Mouse (Mus musculus) neural tube, embryonic 13.5 days (tissue): ENCODE measurements around the gene Ptprn2. TPM values are rescaled to one million over a fixed set of nuclear protein-coding genes. Genes with fewer than 3 reads are reported as not detected.

Source experiments
- ATAC-seq: fragments of 200-750 bp; cut with Nextera tagmentation; 2 replicates; pipeline ENCODE4 v1.8.0; 2017; ENCODE audit warnings: low read depth, mild to moderate bottlenecking, moderate TSS enrichment, moderate library complexity
- H3K27ac ChIP-seq: fragments of 300-500 bp; sonication (generic); replicated peaks from 2 replicates; pipeline ENCODE4 v1.5.1; 2015; ENCODE audit warnings: moderate library complexity, mild to moderate bottlenecking, inconsistent platforms
- H3K27me3 ChIP-seq: fragments of 300-500 bp; sonication (generic); 2 replicates; pipeline ENCODE4 v1.6.1; 2015; ENCODE audit warnings: mild to moderate bottlenecking, inconsistent platforms
- H3K36me3 ChIP-seq: fragments of 300-500 bp; sonication (generic); 2 replicates; pipeline ENCODE4 v1.6.1; 2015; ENCODE audit warnings: mild to moderate bottlenecking, inconsistent platforms
- H3K4me1 ChIP-seq: fragments of 300-500 bp; sonication (generic); replicated peaks from 2 replicates; pipeline ENCODE4 v1.6.1; 2015; ENCODE audit warnings: inconsistent platforms
- H3K4me2 ChIP-seq: fragments of 300-500 bp; sonication (generic); 2 replicates; pipeline ENCODE4 v1.6.1; 2015; ENCODE audit warnings: inconsistent platforms, mild to moderate bottlenecking, moderate library complexity
- H3K4me3 ChIP-seq: fragments of 300-500 bp; sonication (generic); 2 replicates; pipeline ENCODE4 v1.5.1; 2015; ENCODE audit warnings: mild to moderate bottlenecking, inconsistent platforms
- H3K9ac ChIP-seq: fragments of 300-500 bp; sonication (generic); 2 replicates; pipeline ENCODE4 v1.6.1; 2015; ENCODE audit warnings: moderate library complexity, mild to moderate bottlenecking, inconsistent platforms
- H3K9me3 ChIP-seq: fragments of 300-500 bp; sonication (generic); 2 replicates; pipeline ENCODE4 v1.6.1; 2016; ENCODE audit warnings: inconsistent platforms
- whole genome bisulfite sequencing: fragments of 180-500 bp; shearing (Covaris S2); methylation state at CpG from one replicate; pipeline ENCODE4 v1.1.7; 2015; 5-methylcytosine and 5-hydroxymethylcytosine counted together
- polyA plus RNA-seq: library from polyadenylated mRNA; unstranded; fragments of >200 nt; fragmentation: Nextera tagmentation; extraction: Ambion mirVana; gene quantifications from 2 replicates; pipeline ENCODE4 v1.2.1, GENCODE M21; 2015

Ptprn2 gene
- polyA plus RNA-seq, 1 experiment from 2014 or later: 10.6 TPM

DNA sequence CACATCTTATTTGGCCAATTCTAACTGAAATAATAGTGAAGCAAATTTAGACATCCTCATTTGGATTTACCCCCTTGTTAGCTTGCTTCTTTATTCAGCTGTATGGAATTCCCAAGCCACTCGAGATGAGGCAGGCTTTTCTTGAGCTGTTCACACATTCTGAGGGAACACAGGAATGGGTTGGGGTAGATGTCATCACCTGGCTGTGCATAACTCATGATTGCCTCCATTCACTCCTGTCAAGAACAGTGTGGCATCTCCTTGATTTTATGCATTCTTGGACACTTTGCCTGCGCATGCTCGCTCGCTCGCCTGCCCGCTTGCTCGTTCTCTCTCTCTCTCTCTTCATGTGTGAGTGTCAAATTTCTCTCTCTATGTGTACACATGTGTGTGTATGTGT is 573.5 kb downstream of the Ptprn2 start:
- no peak overlapping the region for H3K4me3 ChIP-seq
- H3K27me3 ChIP-seq: peaks cover 5% of the 10 kb centered on the region; the same call in 1 of the 2 replicates
- H3K9me3 ChIP-seq: no peaks in the 10 kb centered on the region
- no peak overlapping the region for H3K9ac ChIP-seq
- no peak overlapping the region for H3K27ac ChIP-seq
- no peak for ATAC-seq
- 88% methylated on average over 7 of the region's 7 CpGs for WGBS
- H3K4me2 ChIP-seq: no peak overlapping the region
- no peaks in the 10 kb centered on the region for H3K36me3 ChIP-seq
- peaks cover 22% of the 10 kb centered on the region for H3K4me1 ChIP-seq

GRCm38 (mm10) chr12:117077664-117078063 is 592.1 kb downstream of the Ptprn2 start:
- Histone ChIP-seq H3K36me3 (no peaks in the 10 kb centered on the region), H3K9ac (no peak overlapping the region), H3K4me2 (no peak overlapping the region), H3K4me1 (no peaks in the 10 kb centered on the region), H3K9me3 (no peaks in the 10 kb centered on the region), H3K27ac (no peak overlapping the region), H3K4me3 (no peak overlapping the region), H3K27me3 (no peaks in the 10 kb centered on the region)
- WGBS: 81% methylated on average over 7 of the region's 7 CpGs
- ATAC-seq: no peak

DNA sequence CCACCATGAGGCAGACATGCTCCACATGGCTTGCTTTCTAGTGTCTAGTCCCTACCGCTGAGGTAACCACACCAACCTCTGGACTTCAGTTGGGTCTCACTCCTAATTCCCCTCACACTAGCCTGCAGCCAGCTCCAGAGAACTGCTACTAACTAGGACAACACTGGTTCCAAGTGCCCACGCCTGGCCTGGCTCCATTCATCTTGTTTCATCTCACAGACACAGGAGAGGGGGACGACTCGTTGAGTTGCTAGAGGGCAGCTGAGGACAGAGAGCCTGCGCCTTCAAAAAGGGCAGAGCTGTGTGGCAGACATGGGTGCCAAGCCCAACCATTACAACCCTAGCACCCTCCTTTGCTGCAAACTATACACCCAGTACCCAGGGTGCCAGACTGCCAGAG is 593.4 kb downstream of the Ptprn2 start:
- Histone ChIP-seq H3K4me1 (peaks cover 4% of the 10 kb centered on the region), H3K4me3 (no peak overlapping the region), H3K9me3 (no peaks in the 10 kb centered on the region), H3K27me3 (no peaks in the 10 kb centered on the region), H3K9ac (no peak overlapping the region), H3K4me2 (no peak overlapping the region), H3K36me3 (no peaks in the 10 kb centered on the region), H3K27ac (no peak overlapping the region)
- no peak for ATAC-seq
- 92% methylated on average over 5 of the region's 5 CpGs for WGBS

DNA sequence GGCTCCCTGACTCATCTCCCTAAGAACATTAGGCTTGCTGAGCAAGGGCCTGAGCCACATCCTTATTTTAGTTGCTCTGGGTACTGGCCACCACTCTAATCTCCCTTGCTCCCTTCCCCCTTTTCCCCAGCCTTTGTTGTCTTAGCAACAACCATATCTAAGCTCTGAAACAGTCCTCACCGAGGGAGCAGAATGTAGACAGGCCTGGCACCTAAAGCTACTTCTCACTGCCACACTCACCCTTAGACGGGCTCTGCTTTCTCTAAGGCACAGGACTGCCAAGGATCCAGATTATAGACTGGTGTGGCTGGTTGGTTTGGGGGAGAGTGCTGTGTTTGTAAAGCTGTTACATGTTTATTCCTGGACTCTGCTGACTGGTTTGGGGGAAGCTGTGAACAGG is 594.2 kb downstream of the Ptprn2 start:
- peaks cover 11% of the 10 kb centered on the region for H3K4me1 ChIP-seq
- H3K9ac ChIP-seq: no peak overlapping the region
- WGBS: 70% methylated on average over 2 of the region's 2 CpGs
- H3K27me3 ChIP-seq: no peaks in the 10 kb centered on the region
- H3K4me2 ChIP-seq: no peak overlapping the region
- no peak overlapping the region for H3K27ac ChIP-seq
- no peak for ATAC-seq
- H3K4me3 ChIP-seq: no peak overlapping the region
- H3K9me3 ChIP-seq: no peaks in the 10 kb centered on the region
- H3K36me3 ChIP-seq: no peaks in the 10 kb centered on the region

DNA sequence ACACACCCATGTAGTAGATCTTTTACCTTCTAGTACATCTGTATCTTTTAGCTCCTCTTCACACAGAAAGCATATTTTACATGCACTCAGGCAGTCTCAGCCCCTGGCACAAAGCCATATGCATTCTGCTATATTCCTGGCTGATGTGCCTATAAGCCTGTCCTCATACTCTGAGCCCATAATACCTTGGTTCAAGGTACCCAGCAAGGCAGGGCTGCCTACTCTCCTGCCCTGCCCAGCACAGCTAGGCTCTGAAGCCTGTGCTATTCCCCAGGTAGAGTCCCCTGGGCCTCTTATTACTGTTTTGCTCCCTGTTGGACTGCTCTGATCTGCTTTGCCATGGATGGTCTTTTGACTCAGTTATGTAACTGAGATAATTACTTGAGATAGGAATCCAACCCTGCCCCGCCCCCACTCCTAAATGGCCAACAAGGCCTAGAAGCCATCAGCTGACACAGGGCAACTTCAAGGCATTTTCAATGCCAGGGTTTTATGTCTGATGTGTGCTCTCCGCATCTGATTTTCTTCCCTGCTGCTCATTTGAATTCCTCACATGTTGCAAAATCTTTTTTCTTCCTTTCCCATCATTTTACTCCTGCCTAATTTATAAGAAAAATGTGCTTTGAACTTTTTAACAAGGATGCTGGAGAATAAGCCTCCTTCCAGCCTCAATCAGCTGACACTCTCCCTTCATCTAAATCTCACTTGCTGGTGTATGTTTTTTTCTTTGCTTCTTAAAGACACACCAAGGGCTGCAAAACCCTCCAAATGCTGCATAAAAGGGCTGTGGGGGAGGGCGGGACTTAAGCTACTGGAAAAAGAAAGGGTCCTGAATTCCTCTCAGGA is 598.6 kb downstream of the Ptprn2 start:
- no peaks in the 10 kb centered on the region for H3K9me3 ChIP-seq
- H3K9ac ChIP-seq: no peak overlapping the region
- no peaks in the 10 kb centered on the region for H3K27me3 ChIP-seq
- 71% methylated on average over 3 of the region's 3 CpGs for WGBS
- H3K4me2 ChIP-seq: no peak overlapping the region
- no peaks in the 10 kb centered on the region for H3K36me3 ChIP-seq
- H3K27ac ChIP-seq: 0 out of 2 replicates have a peak overlapping the region, but pooled peaks have one; percentile 1
- no peak overlapping the region for H3K4me3 ChIP-seq
- ATAC-seq: peak; percentile 65; the same call in 1 of the 2 replicates
- peaks cover 14% of the 10 kb centered on the region for H3K4me1 ChIP-seq

GRCm38 (mm10) chr12:117084702-117085409 is 599.3 kb downstream of the Ptprn2 start:
- H3K36me3 ChIP-seq: no peaks in the 10 kb centered on the region
- peaks cover 14% of the 10 kb centered on the region for H3K4me1 ChIP-seq
- H3K27me3 ChIP-seq: no peaks in the 10 kb centered on the region
- H3K4me3 ChIP-seq: no peak overlapping the region
- H3K4me2 ChIP-seq: no peak overlapping the region
- no peak overlapping the region for H3K9ac ChIP-seq
- ATAC-seq: no peak
- H3K27ac ChIP-seq: 0 out of 2 replicates have a peak overlapping the region, but pooled peaks have one; percentile 1
- 55% methylated on average over 5 of the region's 5 CpGs for WGBS
- no peaks in the 10 kb centered on the region for H3K9me3 ChIP-seq

DNA sequence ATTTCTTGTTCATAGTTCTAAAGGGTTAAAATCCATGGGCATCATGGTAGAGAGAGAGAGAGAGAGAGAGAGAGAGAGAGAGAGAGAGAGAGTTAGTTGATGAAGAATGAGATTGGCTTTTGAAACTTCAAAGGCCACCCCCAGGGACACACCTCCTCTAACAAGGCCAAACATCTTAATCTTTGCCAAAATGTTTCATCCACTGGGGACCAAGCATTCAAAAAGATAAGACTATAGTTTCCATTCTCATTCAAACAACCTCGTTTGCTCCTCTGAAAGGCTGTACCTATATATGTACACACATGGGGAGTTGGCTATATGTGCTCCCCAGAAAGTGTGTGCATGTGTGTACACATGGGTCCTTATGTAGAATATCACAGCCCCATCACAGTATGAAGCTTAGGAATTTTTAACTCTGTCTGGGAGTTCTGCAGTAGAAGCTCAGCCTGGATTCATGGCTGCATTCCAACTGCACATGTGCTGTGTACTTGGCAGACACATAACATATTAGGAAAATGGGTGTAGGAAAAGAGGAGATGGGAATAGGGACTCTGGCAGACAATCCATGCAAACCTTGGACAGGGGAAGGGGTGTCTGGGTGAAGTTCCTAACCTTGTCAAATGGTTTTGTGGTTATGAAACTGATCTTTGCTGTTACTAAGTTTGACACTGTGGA is 600.3 kb downstream of the Ptprn2 start:
- no peak for ATAC-seq
- H3K9me3 ChIP-seq: no peaks in the 10 kb centered on the region
- no peak overlapping the region for H3K9ac ChIP-seq
- H3K4me3 ChIP-seq: no peak overlapping the region
- H3K4me1 ChIP-seq: peaks cover 14% of the 10 kb centered on the region
- no peaks in the 10 kb centered on the region for H3K27me3 ChIP-seq
- no peak overlapping the region for H3K4me2 ChIP-seq
- 77% methylated on average over 1 of the region's 1 CpGs for WGBS
- H3K36me3 ChIP-seq: no peaks in the 10 kb centered on the region
- no peak overlapping the region for H3K27ac ChIP-seq

- no peak overlapping the region for H3K4me2 ChIP-seq
These were observed 607.0 kb downstream of the Ptprn2 start for GRCm38 (mm10) chr12:117092345-117093107.

GRCm38 (mm10) chr12:117095941-117096340 is 610.4 kb downstream of the Ptprn2 start:
- Histone ChIP-seq H3K4me2 (no peak overlapping the region), H3K9ac (no peak overlapping the region), H3K36me3 (no peaks in the 10 kb centered on the region), H3K4me3 (no peak overlapping the region), H3K9me3 (no peaks in the 10 kb centered on the region), H3K27me3 (peaks cover 69% of the 10 kb centered on the region), H3K4me1 (0 out of 2 replicates have a peak, but pooled peaks cover 3% of the 10 kb centered on the region), H3K27ac (no peak overlapping the region)
- no peak for ATAC-seq
- WGBS: 64% methylated on average over 6 of the region's 6 CpGs

More at GRCm38 (mm10) chr12:117092345-117093107, 607.0 kb downstream of the Ptprn2 start:
- WGBS: 91% methylated on average over 4 of the region's 4 CpGs
- Histone ChIP-seq H3K9ac (no peak overlapping the region), H3K4me3 (no peak overlapping the region), H3K4me1 (no peaks in the 10 kb centered on the region), H3K27ac (no peak overlapping the region), H3K9me3 (no peaks in the 10 kb centered on the region), H3K27me3 (peaks cover 38% of the 10 kb centered on the region), H3K36me3 (no peaks in the 10 kb centered on the region)
- no peak for ATAC-seq

GRCm38 (mm10) chr12:117098295-117098694 is 612.8 kb downstream of the Ptprn2 start:
- H3K27ac ChIP-seq: no peak overlapping the region
- H3K36me3 ChIP-seq: no peaks in the 10 kb centered on the region
- H3K9me3 ChIP-seq: no peaks in the 10 kb centered on the region
- no peak overlapping the region for H3K4me2 ChIP-seq
- no peak overlapping the region for H3K4me3 ChIP-seq
- ATAC-seq: no peak
- no peak overlapping the region for H3K9ac ChIP-seq
- peaks cover 82% of the 10 kb centered on the region for H3K27me3 ChIP-seq
- H3K4me1 ChIP-seq: 0 out of 2 replicates have a peak, but pooled peaks cover 3% of the 10 kb centered on the region

GRCm38 (mm10) chr12:117106696-117107095 is 621.2 kb downstream of the Ptprn2 start:
- H3K36me3 ChIP-seq: no peaks in the 10 kb centered on the region
- no peak overlapping the region for H3K4me3 ChIP-seq
- peaks cover 23% of the 10 kb centered on the region for H3K4me1 ChIP-seq
- H3K4me2 ChIP-seq: peak overlapping the region; percentile 46
- no peaks in the 10 kb centered on the region for H3K9me3 ChIP-seq
- WGBS: 29% methylated on average over 4 of the region's 4 CpGs
- H3K27me3 ChIP-seq: peaks cover 86% of the 10 kb centered on the region
- ATAC-seq: peak; percentile 19; the same call in 1 of the 2 replicates
- H3K27ac ChIP-seq: peak overlapping the region; percentile 80
- peak overlapping the region; percentile 22; the same call in 1 of the 2 replicates for H3K9ac ChIP-seq
